Mouse (Mus musculus) heart, embryonic 14.5 days (tissue): Measurements from ENCODE around the gene Ift122. TPM values are rescaled to one million over a fixed set of nuclear protein-coding genes. Genes with fewer than 3 reads are reported as not detected.

Experiments
- ATAC-seq: fragments of 200-750 bp; cut with Nextera tagmentation; 2 replicates; pipeline ENCODE4 v1.8.0; 2017; ENCODE audit warnings: low read depth, moderate TSS enrichment; ENCODE audit not compliant: insufficient number of reproducible peaks, insufficient read depth, low FRiP score
- H3K27ac ChIP-seq, 2 experiments: fragments of 200-500 bp in 1 of 2; fragments of 300-500 bp in 1 of 2; sonication (generic) in 1 of 2; replicated peaks in 1 of 2; 2 replicates each; pipeline ENCODE4 v1.5.1; 2012 to 2014; ENCODE audit warnings: low read depth in 2 of 2, low read length in 2 of 2, control low read depth in 1 of 2, mild to moderate bottlenecking in 1 of 2, mixed read lengths in 1 of 2; ENCODE audit not compliant: control insufficient read depth in 1 of 2, insufficient read depth in 1 of 2
- H3K27me3 ChIP-seq: fragments of 300-500 bp; sonication (generic); 2 replicates; pipeline ENCODE4 v1.6.1; 2014; ENCODE audit warnings: mild to moderate bottlenecking, low read length, control low read depth; ENCODE audit not compliant: control insufficient read depth, insufficient read depth
- H3K36me3 ChIP-seq: fragments of 300-500 bp; sonication (generic); 2 replicates; pipeline ENCODE4 v1.6.1; 2014; ENCODE audit warnings: mild to moderate bottlenecking, control low read depth, low read length, mixed read lengths; ENCODE audit not compliant: control insufficient read depth, insufficient read depth
- H3K4me1 ChIP-seq, 2 experiments: fragments of 200-500 bp in 1 of 2; fragments of 300-500 bp in 1 of 2; sonication (generic) in 1 of 2; 2 replicates each; pipeline ENCODE4 v1.6.1; 2012 to 2014; ENCODE audit warnings: low read length in 2 of 2, control low read depth in 1 of 2, mixed read lengths in 1 of 2; ENCODE audit not compliant: control insufficient read depth in 2 of 2, insufficient read depth in 2 of 2
- H3K4me2 ChIP-seq: fragments of 300-500 bp; sonication (generic); 2 replicates; pipeline ENCODE4 v1.6.1; 2014; ENCODE audit warnings: mild to moderate bottlenecking, low read length
- H3K4me3 ChIP-seq, 2 experiments: fragments of 200-500 bp in 1 of 2; fragments of 300-500 bp in 1 of 2; sonication (generic) in 1 of 2; 2 replicates each; pipeline ENCODE4 v1.5.1; 2012 to 2014; ENCODE audit warnings: low read length in 2 of 2, mild to moderate bottlenecking in 2 of 2, control low read depth in 1 of 2, low read depth in 1 of 2, moderate library complexity in 1 of 2; ENCODE audit not compliant: control insufficient read depth in 1 of 2, insufficient read depth in 1 of 2
- H3K9ac ChIP-seq: fragments of 300-500 bp; sonication (generic); 2 replicates; pipeline ENCODE4 v1.6.1; 2014; ENCODE audit warnings: mild to moderate bottlenecking, low read length
- H3K9me3 ChIP-seq: fragments of 300-500 bp; sonication (generic); 2 replicates; pipeline ENCODE4 v1.6.1; 2016; ENCODE audit warnings: low read length, control low read depth; ENCODE audit not compliant: control insufficient read depth
- WGBS: fragments of 180-500 bp; shearing (Covaris S2); extraction: QIAGEN DNeasy Blood & Tissue Kit; methylation state at CpG from one replicate; pipeline ENCODE4 v1.1.7; 2014; 5-methylcytosine and 5-hydroxymethylcytosine counted together
- polyA plus RNA-seq: library from polyadenylated mRNA; unstranded; fragments of >200 nt; fragmentation: Nextera tagmentation; extraction: Ambion mirVana; gene quantifications from 2 replicates; pipeline ENCODE4 v1.2.1, GENCODE M21; 2014

Gene Ift122
- polyA plus RNA-seq, 1 experiment from 2014 or later = 22.6 TPM

- no peak overlapping the region for H3K9ac ChIP-seq
Measured at GRCm38 (mm10) chr6:115832152-115832850, 21.0 kb upstream of the Ift122 start.

GRCm38 (mm10) chr6:115833861-115834260 is 19.4 kb upstream of the Ift122 start:
- Histone ChIP-seq H3K9ac (no peak overlapping the region), H3K4me2 (no peak overlapping the region), H3K4me1 (peaks cover 7 to 11% of the 10 kb centered on the region in 2 experiments; a peak in 3 of 4 replicates), H3K4me3 (no peak overlapping the region), H3K36me3 (no peaks in the 10 kb centered on the region), H3K27ac (no peak overlapping the region), H3K27me3 (no peaks in the 10 kb centered on the region), H3K9me3 (no peaks in the 10 kb centered on the region)
- ATAC-seq = no peak

More at GRCm38 (mm10) chr6:115832152-115832850, 21.0 kb upstream of the Ift122 start:
- Histone ChIP-seq H3K27ac (no peak overlapping the region), H3K9me3 (no peaks in the 10 kb centered on the region), H3K4me3 (no peak overlapping the region), H3K36me3 (no peaks in the 10 kb centered on the region), H3K4me1 (peaks cover 0 to 2% of the 10 kb centered on the region in 2 experiments; a peak in 1 of 4 replicates), H3K27me3 (no peaks in the 10 kb centered on the region), H3K4me2 (no peak overlapping the region)
- ATAC-seq = no peak
- 87% methylated on average over 2 of the region's 2 CpGs for WGBS

- Histone ChIP-seq H3K36me3 (peaks cover 20% of the 10 kb centered on the region), H3K27me3 (no peaks in the 10 kb centered on the region), H3K4me1 (peaks cover 7 to 11% of the 10 kb centered on the region in 2 experiments; a peak in 3 of 4 replicates), H3K27ac (0 out of 4 replicates have a peak within 1 kb of the TSS, but pooled peaks of 1 of the 2 experiments have one; percentile 2), H3K4me2 (peak within 1 kb of the TSS; percentile 88), H3K9me3 (no peaks in the 10 kb centered on the region), H3K9ac (peak within 1 kb of the TSS; percentile 62), H3K4me3 (peak within 1 kb of the TSS; percentile 41 to 49)
- WGBS = 2% methylated on average over 19 of the region's 19 CpGs
- ATAC-seq = peak; percentile 69
Measured at GRCm38 (mm10) chr6:115838161-115838597, 15.1 kb upstream of the Ift122 start, which contains the start of gene Efcab12. Gene Efcab12 (minus strand): TSS chr6:115838412.

- Histone ChIP-seq H3K36me3 (peaks cover 26% of the 10 kb centered on the region), H3K27me3 (no peaks in the 10 kb centered on the region), H3K4me2 (peak overlapping the region; percentile 88), H3K9ac (no peak overlapping the region), H3K27ac (no peak overlapping the region), H3K9me3 (no peaks in the 10 kb centered on the region), H3K4me3 (peak overlapping the region in 1 of 2 experiments; percentile 41; a peak in 2 of 4 replicates), H3K4me1 (peaks cover 7 to 11% of the 10 kb centered on the region in 2 experiments; a peak in 3 of 4 replicates)
- ATAC-seq = no peak
- WGBS = 68% methylated on average over 5 of the region's 5 CpGs
Measured at GRCm38 (mm10) chr6:115838745-115839144, 14.5 kb upstream of the Ift122 start.

- 92% methylated on average over 4 of the region's 4 CpGs for WGBS
- no peak for ATAC-seq
- Histone ChIP-seq H3K9ac (no peak overlapping the region), H3K36me3 (peaks cover 59% of the 10 kb centered on the region), H3K9me3 (no peaks in the 10 kb centered on the region), H3K27me3 (no peaks in the 10 kb centered on the region), H3K4me1 (peaks cover 0 to 6% of the 10 kb centered on the region in 2 experiments; a peak in 2 of 4 replicates), H3K4me3 (no peak overlapping the region), H3K27ac (no peak overlapping the region), H3K4me2 (no peak overlapping the region)
Measured at GRCm38 (mm10) chr6:115845006-115845405, 8.3 kb upstream of the Ift122 start.

- H3K4me1 ChIP-seq = peaks cover 0 to 7% of the 10 kb centered on the region in 2 experiments; a peak in 3 of 4 replicates
- no peak overlapping the region for H3K27ac ChIP-seq
- no peak overlapping the region for H3K4me3 ChIP-seq
- no peak overlapping the region for H3K9ac ChIP-seq
- H3K9me3 ChIP-seq = no peaks in the 10 kb centered on the region
- H3K4me2 ChIP-seq = no peak overlapping the region
- peaks cover 57% of the 10 kb centered on the region for H3K36me3 ChIP-seq
- no peak for ATAC-seq
- WGBS = 47% methylated on average over 6 of the region's 8 CpGs
- no peaks in the 10 kb centered on the region for H3K27me3 ChIP-seq
Measured at GRCm38 (mm10) chr6:115846640-115847411, 6.4 kb upstream of the Ift122 start.

- H3K27me3 ChIP-seq = no peaks in the 10 kb centered on the region
- H3K4me2 ChIP-seq = no peak overlapping the region
- no peak overlapping the region for H3K4me3 ChIP-seq
- H3K4me1 ChIP-seq = peaks cover 3 to 16% of the 10 kb centered on the region in 2 experiments
- WGBS = 93% methylated on average over 10 of the region's 10 CpGs
- H3K27ac ChIP-seq = no peak overlapping the region
- peaks cover 40% of the 10 kb centered on the region for H3K36me3 ChIP-seq
- no peaks in the 10 kb centered on the region for H3K9me3 ChIP-seq
- 0 out of 2 replicates have a peak overlapping the region, but pooled peaks have one; percentile 22 for H3K9ac ChIP-seq
- no peak for ATAC-seq
Measured at GRCm38 (mm10) chr6:115848598-115849304, 4.5 kb upstream of the Ift122 start.
